26 mouse cellular contexts compared by ENCODE assay signal in genomic region chr16:35380048-35380447, GRCm38 (mm10). TPM values are rescaled to one million over a fixed set of nuclear protein-coding genes. Genes with fewer than 3 reads are reported as not detected.
DNase-seq lines count a peak whose midpoint lies in the region; ATAC-seq and TF ChIP-seq lines count a peak whose summit lies in the region.
"Had no signal": no experiment of that assay in that cellular context is flagged by ENCODE, and none has a peak within 500 bp of the region (broad histone marks: within the 10 kb centered on the region; RNA-seq: fewer than 3 reads in every experiment).

No protein-coding gene starts in this region.

- TF ChIP-seq POLR2A in liver, adult 2 months (IDR thresholded peaks at IDR 0.05; ENCODE audit: extremely low read depth, insufficient read depth, low read length), result no peak
- no peak for TF ChIP-seq POLR2A in CH12.LX (IDR thresholded peaks at IDR 0.05; ENCODE audit: low read depth, low read length)

- no peak for DNase-seq in liver, adult 2 months (ENCODE audit: extremely low read depth, low read depth, low spot score)
- no peak for DNase-seq in CH12.LX (ENCODE audit: extremely low read depth)
- no peak for DNase-seq in embryo, embryonic 11 days
- no peak for DNase-seq in c-Kit-positive CD71-positive TER-119-positive erythroid progenitor cells, embryonic 14.5 days (ENCODE audit: low spot score)
- no peak for DNase-seq in gastrocnemius, postnatal 14 days
- DNase-seq: cerebellum, adult 11 months; cerebellum, adult 2 months; cerebellum, adult 9-11 months; cerebellum, postnatal 25 days; gastrocnemius, adult 2 months; gastrocnemius, postnatal 25 days; heart, adult 2 months; heart, postnatal 14 days; heart, postnatal 4 days had no signal

- peaks cover 4% of the 10 kb centered on the region; the same call in 1 of the 2 replicates for H3K4me1 ChIP-seq in liver, adult 2 months (ENCODE audit: control insufficient read depth, insufficient read depth, low read length)
- H3K4me1 ChIP-seq in liver, embryonic 12.5 days, result no peaks in the 10 kb centered on the region
- peaks cover 0 to 7% of the 10 kb centered on the region in 2 experiments; a peak in 3 of 4 replicates for H3K4me1 ChIP-seq in CH12.LX (ENCODE audit: control insufficient read depth in 1 of 2, insufficient read depth in 2 of 2)
- H3K4me1 ChIP-seq: embryonic facial prominence, embryonic 10.5 days; embryonic facial prominence, embryonic 13.5 days; forebrain, embryonic 10.5 days; forebrain, embryonic 13.5 days; heart, embryonic 10.5 days; heart, embryonic 13.5 days; hindbrain, embryonic 15.5 days had no signal

- dilution Hi-C loops in CH12.LX (cut with MboI; ENCODE audit: extremely low pct_ligation_motif_present, extremely low pct_unique_long_range_greater_than_20kb, low sequenced_read_pairs), result no loop called here

- H3K9ac ChIP-seq in liver, adult 2 months (ENCODE audit: low read depth, low read length), result no peak overlapping the region
- no peak overlapping the region for H3K9ac ChIP-seq in liver, embryonic 12.5 days
- H3K9ac ChIP-seq in CH12.LX (ENCODE audit: insufficient read depth, low read depth), result peak overlapping the region; percentile 7; the same call in 1 of the 2 replicates
- H3K9ac ChIP-seq: embryonic facial prominence, embryonic 13.5 days; forebrain, embryonic 13.5 days; heart, embryonic 13.5 days; hindbrain, embryonic 15.5 days had no signal

- H3K36me3 ChIP-seq in liver, adult 2 months (ENCODE audit: control insufficient read depth, insufficient read depth, low read length), result no peaks in the 10 kb centered on the region
- no peaks in the 10 kb centered on the region for H3K36me3 ChIP-seq in liver, embryonic 12.5 days
- H3K36me3 ChIP-seq in CH12.LX (replicated peaks in 1 of 2; ENCODE audit: control insufficient read depth in 1 of 2, insufficient read depth in 1 of 2, low read length in 1 of 2), result no peaks in the 10 kb centered on the region
- H3K36me3 ChIP-seq: embryonic facial prominence, embryonic 10.5 days; embryonic facial prominence, embryonic 13.5 days; forebrain, embryonic 10.5 days; heart, embryonic 10.5 days; heart, embryonic 13.5 days; hindbrain, embryonic 15.5 days had no signal

- 86% methylated on average over 9 of the region's 9 CpGs for WGBS in liver, adult 2 months
- WGBS in liver, embryonic 12.5 days (ENCODE audit: insufficient replicate concordance), result 74% methylated on average over 9 of the region's 9 CpGs

- ATAC-seq in liver, embryonic 12.5 days, result no peak
- 0 out of 2 replicates have a peak, but pooled peaks have one; percentile 20 for ATAC-seq in megakaryocyte progenitor cell, adult 5-6 weeks (replicated peaks; ENCODE audit: poor library complexity)
- ATAC-seq: CD4-positive, CD25-positive, alpha-beta regulatory T cell, adult 4 months; forebrain, embryonic 13.5 days; forebrain, embryonic 16.5 days; Patski had no signal

- intact Hi-C loops in gastrocnemius, postnatal 14 days (cut with DNase I; ENCODE audit: low total_unique reads), result no loop called here

- TF ChIP-seq CTCF in liver, adult 2 months (IDR thresholded peaks at IDR 0.05; ENCODE audit: low read depth, low read length), result no peak
- no peak for TF ChIP-seq CTCF in CH12.LX (conservative IDR thresholded peaks at IDR 0.05 in 1 of 2, IDR thresholded peaks at IDR 0.05 in 1 of 2; ENCODE audit: low read depth in 2 of 2, low read length in 2 of 2)

- H3K27me3 ChIP-seq in liver, adult 2 months (ENCODE audit: control insufficient read depth, insufficient read depth, low read length), result no peaks in the 10 kb centered on the region
- no peaks in the 10 kb centered on the region for H3K27me3 ChIP-seq in liver, embryonic 12.5 days (replicated peaks)
- H3K27me3 ChIP-seq in CH12.LX (replicated peaks), result peaks cover 62% of the 10 kb centered on the region
- H3K27me3 ChIP-seq: embryonic facial prominence, embryonic 13.5 days; forebrain, embryonic 13.5 days; heart, embryonic 13.5 days; hindbrain, embryonic 15.5 days had no signal

- TF ChIP-seq RAD21 in CH12.LX (IDR thresholded peaks at IDR 0.05; ENCODE audit: low read depth, low read length), result no peak

- H3K9me3 ChIP-seq in liver, embryonic 12.5 days (replicated peaks), result no peaks in the 10 kb centered on the region
- no peaks in the 10 kb centered on the region for H3K9me3 ChIP-seq in CH12.LX (replicated peaks; ENCODE audit: low read length)
- H3K9me3 ChIP-seq: embryonic facial prominence, embryonic 10.5 days; embryonic facial prominence, embryonic 13.5 days; forebrain, embryonic 10.5 days; forebrain, embryonic 13.5 days; heart, embryonic 10.5 days; heart, embryonic 13.5 days; hindbrain, embryonic 15.5 days had no signal

- no peaks in the 10 kb centered on the region for H3K79me2 ChIP-seq in liver, adult 2 months (ENCODE audit: control insufficient read depth, insufficient read depth, low read length)
- no peaks in the 10 kb centered on the region for H3K79me2 ChIP-seq in CH12.LX (replicated peaks; ENCODE audit: control insufficient read depth, extremely low read depth, insufficient read depth, poor library complexity, severe bottlenecking)

- in situ Hi-C loops in CH12.LX (cut with MboI; ENCODE audit: low pct_ligation_motif_present, low pct_unique_long_range_greater_than_20kb, low sequenced_read_pairs), result no loop called here

- no peak for TF ChIP-seq EP300 in CH12.LX (IDR thresholded peaks at IDR 0.05; ENCODE audit: low read length)

- no peak overlapping the region for H3K4me3 ChIP-seq in liver, adult 2 months (ENCODE audit: insufficient read depth, low read depth, low read length)
- H3K4me3 ChIP-seq in liver, embryonic 12.5 days, result no peak overlapping the region
- peak overlapping the region in 1 of 3 experiments; percentile 5 for H3K4me3 ChIP-seq in CH12.LX (replicated peaks in 1 of 3; ENCODE audit: low read depth in 2 of 3, low read length in 2 of 3, poor library complexity in 1 of 3)
- H3K4me3 ChIP-seq: embryonic facial prominence, embryonic 10.5 days; embryonic facial prominence, embryonic 13.5 days; forebrain, embryonic 10.5 days; forebrain, embryonic 13.5 days; gastrocnemius, adult 2 months; heart, adult 2 months; heart, embryonic 10.5 days; heart, embryonic 13.5 days; hindbrain, embryonic 15.5 days had no signal

- peak overlapping the region; percentile 37 for H3K27ac ChIP-seq in liver, adult 2 months (replicated peaks; ENCODE audit: insufficient read depth, low read depth, low read length)
- H3K27ac ChIP-seq in liver, embryonic 12.5 days, result no peak overlapping the region
- H3K27ac ChIP-seq in CH12.LX (ENCODE audit: insufficient read depth, low read depth), result no peak overlapping the region
- H3K27ac ChIP-seq: embryonic facial prominence, embryonic 10.5 days; embryonic facial prominence, embryonic 13.5 days; forebrain, embryonic 10.5 days; forebrain, embryonic 13.5 days; gastrocnemius, adult 2 months; heart, adult 2 months; heart, embryonic 10.5 days; heart, embryonic 13.5 days; hindbrain, embryonic 15.5 days had no signal

- no peak overlapping the region for H3K4me2 ChIP-seq in liver, embryonic 12.5 days
- peak overlapping the region; percentile 96 for H3K4me2 ChIP-seq in CH12.LX (ENCODE audit: insufficient read depth, low read depth, poor library complexity, severe bottlenecking)
- H3K4me2 ChIP-seq: embryonic facial prominence, embryonic 13.5 days; forebrain, embryonic 13.5 days; heart, embryonic 13.5 days; hindbrain, embryonic 15.5 days had no signal

TF ChIP-seq in CH12.LX, 34 proteins besides CTCF, POLR2A, EP300 and RAD21:
- TF ChIP-seq CHD1 (IDR thresholded peaks at IDR 0.05; ENCODE audit: low read depth, low read length) (no peak), TBP (conservative IDR thresholded peaks at IDR 0.05; ENCODE audit: low read depth, low read length) (no peak), MAFK (IDR thresholded peaks at IDR 0.05; ENCODE audit: insufficient replicate concordance, low read length) (no peak), SIN3A (IDR thresholded peaks at IDR 0.05; ENCODE audit: low read length) (no peak), BHLHE40 (IDR thresholded peaks at IDR 0.05; ENCODE audit: low read depth, low read length) (no peak), MXI1 (IDR thresholded peaks at IDR 0.05; ENCODE audit: low read depth, low read length) (no peak), USF2 (conservative IDR thresholded peaks at IDR 0.05; ENCODE audit: low read depth, low read length) (no peak), ELF1 (IDR thresholded peaks at IDR 0.05; ENCODE audit: low read depth, low read length) (no peak), MYC (IDR thresholded peaks at IDR 0.05; ENCODE audit: low read depth, low read length) (no peak), E2F4 (IDR thresholded peaks at IDR 0.05; ENCODE audit: insufficient replicate concordance, low read depth, low read length) (no peak)

RNA-seq across cellular contexts. Expression of gene Sec22a, which starts 16.3 kb away (rescaled TPM):
- 21.0 and 24.8 TPM in 2 replicates for total RNA-seq in liver, adult 2 months (2014; rRNA removed)
- polyA plus RNA-seq in liver, adult 2 months (2012; rRNA removed), result 6.4 and 7.1 TPM in 2 replicates
- polyA plus RNA-seq in liver, embryonic 12.5 days (2016; fragmentation: Nextera tagmentation; extraction: Ambion mirVana), result 10.8 and 11.7 TPM in 2 replicates
- 9.8 and 10.8 TPM in 2 replicates for total RNA-seq in CH12.LX (2012; rRNA removed)
- total RNA-seq in CH12.LX (2014; rRNA removed), result 14.1 and 17.8 TPM in 2 replicates
- 8.6 and 9.7 TPM in 2 replicates for polyA plus RNA-seq in CH12.LX (2012; ENCODE audit: insufficient read length, low read depth)
- total RNA-seq in megakaryocyte progenitor cell, adult 5-6 weeks (2015), result 12.4 and 19.4 TPM in 2 replicates
- 6.2 and 13.3 TPM in 2 replicates for total RNA-seq in megakaryocyte progenitor cell, adult 5-6 weeks (2017)
- total RNA-seq in gastrocnemius, postnatal 14 days (2021), result 1 to 10 TPM; 6.2 to 6.9 TPM
